Mouse (Mus musculus) C2C12 (cell line): Measurements from ENCODE around the gene Chrnd.

ENCODE experiments used
- CTCF ChIP-seq: IDR thresholded peaks from one replicate; pipeline ENCODE4 v1.5.1; 2011; ENCODE audit not compliant: control insufficient read depth, insufficient read depth, insufficient read length
- MAX ChIP-seq: IDR thresholded peaks from one replicate; pipeline ENCODE4 v1.6.1; 2011; ENCODE audit warnings: mild to moderate bottlenecking, control low read depth
- MYOD1 ChIP-seq: IDR thresholded peaks from one replicate; pipeline ENCODE4 v1.6.1; 2011; ENCODE audit warnings: low read depth; ENCODE audit not compliant: control insufficient read depth, insufficient read length

DNA sequence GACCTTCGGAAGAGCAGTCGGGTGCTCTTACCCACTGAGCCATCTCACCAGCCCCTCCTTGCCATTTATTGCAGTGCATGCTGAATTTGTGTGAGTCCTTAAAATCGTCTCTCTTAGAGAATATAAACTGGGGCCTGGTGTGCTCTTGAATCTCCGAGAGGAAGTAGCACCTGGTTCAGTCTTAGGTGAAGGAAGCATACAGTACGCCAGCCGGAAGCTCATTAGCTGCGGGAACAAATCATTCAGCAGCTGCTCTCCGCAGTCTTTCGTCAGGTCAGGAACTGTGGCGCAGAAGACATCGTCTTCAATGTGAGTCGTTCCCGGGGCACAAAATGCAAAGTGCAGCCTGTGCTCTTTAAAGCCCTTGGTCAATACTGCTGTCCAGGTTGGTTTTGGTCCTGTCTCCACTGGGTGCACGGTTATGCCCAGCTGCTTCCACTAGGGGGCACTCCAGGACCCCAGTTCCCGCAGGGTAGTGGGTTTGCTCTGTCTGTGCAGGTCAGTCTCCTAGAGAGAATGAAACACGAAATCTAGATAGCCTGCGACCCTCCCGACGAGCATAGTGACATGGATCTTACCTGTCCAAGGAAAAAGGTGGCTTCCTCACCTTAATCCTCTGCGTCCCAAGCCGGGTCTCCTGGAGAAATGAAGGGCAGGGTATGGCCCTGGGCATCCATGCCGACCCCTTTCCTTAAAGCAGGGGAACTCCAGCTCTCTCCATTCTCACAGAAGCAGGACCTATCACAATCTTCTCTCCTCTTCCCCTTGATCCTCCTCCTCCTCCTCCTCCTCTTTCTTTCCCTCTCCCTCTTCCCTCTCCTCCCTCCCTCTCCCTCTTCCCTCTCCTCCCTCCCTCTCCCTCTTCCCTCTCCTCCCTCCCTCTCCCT is 55.8 kb downstream of the Chrnd start:
- TF ChIP-seq CTCF (peak; percentile 86), MAX (no peak), MYOD1 (no peak)
